Mouse (Mus musculus): ENCODE data around the gene Cdk4.
A peak's percentile ranks its signal among the peaks of the same experiment; 100 is the strongest.

Gene Cdk4

DNA sequence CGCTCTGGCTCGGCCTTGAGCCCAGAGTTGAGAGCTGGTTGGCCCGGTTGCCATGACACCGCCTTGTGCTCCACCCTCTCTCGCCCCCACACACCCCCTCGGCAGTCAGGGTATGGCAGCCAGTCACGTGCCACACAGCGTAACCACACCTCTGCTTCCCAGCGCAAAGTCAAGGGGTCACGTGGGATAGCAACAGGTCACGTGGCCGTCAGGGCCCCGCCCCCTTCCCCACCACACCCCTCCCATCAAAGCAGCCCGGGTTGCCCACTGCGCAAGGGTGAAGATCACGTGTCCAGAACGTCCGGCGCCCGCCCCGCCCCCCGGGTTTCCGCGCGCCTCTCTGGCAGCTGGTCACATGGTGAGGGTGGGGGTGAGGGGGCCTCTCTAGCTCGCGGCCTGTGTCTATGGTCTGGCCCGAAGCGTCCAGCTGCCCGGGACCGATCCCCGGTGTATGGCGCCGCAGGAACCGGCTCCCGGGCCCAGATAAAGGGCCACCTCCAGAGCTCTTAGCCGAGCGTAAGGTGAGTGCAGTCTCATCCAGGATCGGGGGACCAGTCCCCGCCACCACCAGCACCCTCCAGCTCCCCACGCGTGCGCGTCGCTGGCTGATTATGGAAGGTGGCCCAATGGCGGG, at the start of gene Cdk4:
Cdk4 (plus strand) TSS at position 296 of the 634 bp plus-strand sequence.
- DNase-seq (ENCODE audit: low spot score), result peak; percentile 100

DNA sequence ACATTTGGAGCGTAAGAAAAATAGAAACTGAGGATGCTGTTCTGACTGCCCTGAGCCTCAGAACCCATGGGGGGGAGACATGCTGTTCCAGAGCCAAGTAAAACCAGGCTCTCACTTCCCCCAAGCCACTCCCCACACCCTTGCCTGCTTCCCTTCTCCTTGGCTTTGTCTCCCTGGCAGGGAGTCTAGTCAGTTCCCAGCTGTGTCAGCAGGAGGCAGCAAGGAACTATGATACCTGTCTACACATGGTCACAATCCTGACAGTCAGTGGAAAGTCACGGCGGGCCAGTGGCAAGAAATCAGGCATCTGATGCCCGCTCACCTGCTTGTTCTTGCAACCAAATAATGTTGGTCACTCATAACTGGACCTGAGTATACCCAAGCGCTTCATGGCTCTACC, 46.8 kb upstream of the Cdk4 start:
- DNase-seq (ENCODE audit: low spot score), result no peak

DNA sequence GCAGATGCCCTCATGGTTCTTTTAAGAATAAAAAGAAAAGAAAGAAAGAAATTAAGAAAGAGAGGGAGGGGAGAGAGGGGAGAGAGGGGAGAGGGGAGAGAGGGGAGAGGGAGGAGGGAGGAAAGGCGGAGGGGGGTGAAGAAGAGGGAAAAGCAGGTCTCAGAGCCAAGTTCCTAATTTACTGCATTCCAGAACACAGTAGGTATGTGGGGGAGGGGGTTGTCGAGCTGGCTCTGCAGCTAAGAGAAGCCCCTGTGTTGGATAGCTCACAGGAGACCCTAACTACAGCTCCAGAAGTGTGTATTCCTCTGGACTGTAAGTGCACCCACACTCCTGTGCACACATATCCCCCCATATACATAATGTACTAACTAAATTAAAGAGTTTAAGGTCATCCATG, 46.3 kb upstream of the Cdk4 start:
- no peak for DNase-seq (ENCODE audit: low spot score)

DNA sequence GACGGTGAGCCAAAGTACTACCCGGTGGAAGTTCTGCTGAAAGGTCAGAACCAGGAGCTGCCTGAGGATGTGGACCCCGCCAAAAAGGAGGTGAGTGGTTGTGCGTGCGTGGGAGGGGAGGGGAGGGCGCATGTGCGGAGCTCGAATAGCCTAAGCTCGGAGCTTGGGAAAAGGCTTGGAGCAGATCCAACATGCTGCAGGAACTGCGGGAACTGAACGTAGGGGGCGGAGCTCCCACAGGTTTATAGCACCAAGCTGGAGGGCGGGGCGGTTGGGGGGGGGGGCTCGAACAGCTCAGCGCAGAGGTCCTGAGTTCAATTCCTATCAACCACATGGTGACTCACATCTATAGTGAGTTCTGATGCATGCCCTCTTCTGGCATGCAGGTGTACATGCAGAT, 44.9 kb upstream of the Cdk4 start:
- no peak for DNase-seq (ENCODE audit: low spot score)

DNA sequence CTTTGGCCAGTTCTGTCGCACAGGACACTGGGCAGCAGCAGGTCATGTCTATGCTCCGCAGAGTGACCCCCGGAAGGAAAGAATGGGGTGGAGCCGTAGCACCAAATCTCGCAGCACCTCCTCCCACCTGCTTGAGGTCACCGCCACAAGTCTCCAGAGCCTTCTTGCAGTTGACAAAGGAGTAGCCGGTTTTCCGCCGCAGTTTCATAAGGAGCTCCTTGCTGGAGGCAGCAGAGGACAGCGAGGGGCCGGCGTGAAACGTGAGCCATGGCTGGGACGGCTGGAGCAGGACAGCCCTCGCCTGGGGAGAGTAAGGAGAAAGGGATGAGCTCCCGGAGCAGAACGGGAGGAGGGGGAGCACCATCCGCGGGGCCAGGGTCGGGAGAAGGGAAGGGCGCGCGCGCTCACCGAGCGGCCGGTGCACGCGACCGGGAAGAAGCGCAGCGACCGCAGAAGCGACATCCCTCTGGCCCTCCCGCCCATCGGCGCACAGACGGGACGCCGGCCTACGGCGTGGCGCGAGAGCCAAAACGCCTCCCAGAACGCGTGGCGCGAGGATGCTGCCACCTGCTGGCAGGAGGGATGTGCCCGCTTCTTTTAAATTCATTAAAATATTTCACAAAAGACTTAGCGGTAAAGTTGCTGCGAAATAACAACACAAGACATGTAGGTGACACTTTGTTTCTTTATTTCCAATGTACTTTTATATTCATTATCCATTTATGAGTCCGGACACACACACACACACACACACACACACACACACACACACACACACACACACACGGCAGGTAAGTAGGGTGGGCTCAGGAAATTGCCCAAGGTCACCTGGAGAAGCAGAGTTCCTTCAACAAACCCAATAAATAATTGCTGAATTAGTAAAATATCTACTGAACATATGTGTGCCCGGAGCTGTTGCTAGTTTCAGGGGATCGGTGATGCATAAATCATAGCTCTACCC, 32.7 kb upstream of the Cdk4 start, which contains the start of gene Tsfm:
Tsfm (minus strand) TSS at position 505 of the 961 bp plus-strand sequence.
- DNase-seq (ENCODE audit: low spot score), result peak; percentile 85

DNA sequence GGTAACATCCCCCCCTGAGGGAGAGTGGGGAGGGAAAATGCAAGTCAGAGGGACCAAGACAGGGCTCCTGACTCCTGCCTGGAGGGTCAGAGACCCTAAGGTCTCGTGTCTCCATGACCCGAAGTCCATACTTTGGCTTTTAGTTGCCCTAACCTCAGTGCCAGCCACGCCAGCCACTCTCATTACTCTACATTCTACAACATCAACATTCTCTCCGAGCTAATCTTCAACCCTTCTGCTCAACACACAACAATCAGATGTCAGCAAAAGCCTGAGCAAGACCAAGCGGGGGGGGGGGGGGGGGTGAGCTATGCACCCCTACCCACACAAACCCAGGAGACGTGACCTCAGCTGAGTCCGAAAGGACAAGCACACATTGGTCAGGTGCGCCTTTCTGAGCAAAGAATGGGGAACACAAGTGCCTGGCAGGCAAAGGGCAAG, 30.0 kb upstream of the Cdk4 start:
- DNase-seq (ENCODE audit: low spot score), result peak; percentile 55

DNA sequence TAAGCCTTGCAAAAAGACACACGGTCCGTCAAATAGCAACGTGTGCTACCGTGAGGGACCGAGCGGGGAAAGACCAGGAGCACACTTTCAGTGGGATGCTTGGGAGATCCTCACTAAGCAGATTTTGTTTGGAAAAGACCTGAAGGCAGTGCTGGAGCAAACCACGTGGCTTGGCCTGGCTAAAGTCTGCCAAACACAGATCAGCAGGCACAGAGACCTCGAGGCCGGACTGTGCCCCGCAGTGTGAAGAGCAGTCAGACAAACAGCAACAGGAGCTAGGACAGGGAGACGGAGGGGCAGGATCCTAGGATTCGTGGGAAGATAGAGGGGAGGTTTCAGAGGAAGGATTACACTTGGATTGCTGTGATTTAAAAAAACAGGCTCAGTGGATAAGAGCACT, 27.1 kb upstream of the Cdk4 start:
- peak; percentile 45 for DNase-seq (ENCODE audit: low spot score)

DNA sequence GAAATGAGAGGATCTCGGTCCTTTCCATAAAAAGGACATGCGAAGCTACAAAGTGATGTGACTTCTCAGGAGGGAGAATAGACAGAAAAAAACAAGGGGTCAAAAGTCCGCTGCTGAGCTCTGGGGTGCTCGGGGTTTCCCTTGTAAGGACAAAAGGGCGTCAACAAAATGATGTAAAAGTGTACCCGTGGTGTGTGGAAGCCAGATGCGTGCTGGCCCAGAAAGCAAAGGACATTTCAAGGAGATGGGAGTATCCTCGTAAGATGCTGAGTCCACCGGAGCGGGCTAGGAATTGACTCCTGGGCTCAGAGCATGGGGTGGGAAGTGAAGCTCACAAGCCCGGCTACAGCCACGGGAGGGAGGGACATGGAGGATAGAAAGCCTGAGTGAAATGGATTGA, 25.7 kb upstream of the Cdk4 start:
- DNase-seq (ENCODE audit: low spot score), result no peak

DNA sequence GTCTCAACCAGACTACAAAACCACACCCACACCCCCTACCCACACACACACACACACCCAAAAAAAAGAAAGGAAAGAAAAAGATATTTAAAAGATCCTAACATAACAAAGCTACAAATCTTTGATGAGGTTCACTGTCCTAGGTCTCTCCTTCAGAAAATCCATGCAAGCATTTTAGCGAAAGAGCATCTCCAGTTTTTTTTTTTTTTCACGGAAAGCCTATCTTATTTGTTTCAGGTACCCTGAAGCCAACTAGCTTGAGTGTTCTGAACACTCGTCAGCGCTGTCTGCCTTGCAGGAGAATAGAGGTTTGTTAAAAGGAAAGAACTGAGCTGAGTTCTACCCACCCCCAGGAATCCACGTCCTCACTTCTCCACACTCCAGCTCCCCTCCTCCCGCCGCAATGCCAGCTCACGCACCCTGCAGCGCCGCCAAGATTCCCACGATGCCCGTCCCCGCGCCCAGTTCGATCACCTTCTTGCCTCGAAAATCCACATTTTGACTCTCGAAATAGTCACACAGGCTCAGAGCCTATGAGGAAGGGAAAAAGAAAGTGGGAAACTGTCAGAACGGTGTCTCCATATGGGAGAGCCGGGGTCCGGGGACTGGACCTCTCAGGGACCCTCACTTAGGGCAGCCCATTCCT, 22.6 kb upstream of the Cdk4 start:
- DNase-seq (ENCODE audit: low spot score), result no peak

DNA sequence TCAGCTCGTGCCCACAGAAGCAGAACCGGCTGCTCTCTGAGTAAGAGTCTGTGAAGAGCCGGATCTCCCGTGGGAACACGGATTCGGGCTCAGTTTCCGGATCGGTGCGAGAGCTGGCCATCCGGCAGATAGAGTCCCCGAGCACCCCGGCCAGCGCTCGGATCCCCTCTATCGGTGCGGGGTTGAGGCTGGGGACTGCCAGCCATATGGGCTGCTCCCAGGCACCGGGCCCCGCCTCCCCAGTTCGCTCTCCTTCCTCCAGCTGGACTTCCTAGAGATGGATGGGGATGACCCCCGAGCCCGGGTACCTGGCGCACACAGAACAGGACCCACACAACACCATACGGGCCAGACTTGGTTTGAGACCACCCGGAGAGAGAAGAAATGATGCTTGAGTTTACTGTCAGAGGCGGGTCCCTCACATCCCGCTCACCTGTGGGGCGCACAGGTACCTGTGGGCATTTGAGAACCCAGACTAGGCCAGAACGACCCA, 22.0 kb upstream of the Cdk4 start, which contains the start of the genes Mettl1 and Eef1akmt3:
Mettl1 (plus strand) TSS at position 141 of the 493 bp plus-strand sequence.
Eef1akmt3 (minus strand) TSS at position 240 of the 493 bp plus-strand sequence.
- DNase-seq (ENCODE audit: low spot score), result no peak

DNA sequence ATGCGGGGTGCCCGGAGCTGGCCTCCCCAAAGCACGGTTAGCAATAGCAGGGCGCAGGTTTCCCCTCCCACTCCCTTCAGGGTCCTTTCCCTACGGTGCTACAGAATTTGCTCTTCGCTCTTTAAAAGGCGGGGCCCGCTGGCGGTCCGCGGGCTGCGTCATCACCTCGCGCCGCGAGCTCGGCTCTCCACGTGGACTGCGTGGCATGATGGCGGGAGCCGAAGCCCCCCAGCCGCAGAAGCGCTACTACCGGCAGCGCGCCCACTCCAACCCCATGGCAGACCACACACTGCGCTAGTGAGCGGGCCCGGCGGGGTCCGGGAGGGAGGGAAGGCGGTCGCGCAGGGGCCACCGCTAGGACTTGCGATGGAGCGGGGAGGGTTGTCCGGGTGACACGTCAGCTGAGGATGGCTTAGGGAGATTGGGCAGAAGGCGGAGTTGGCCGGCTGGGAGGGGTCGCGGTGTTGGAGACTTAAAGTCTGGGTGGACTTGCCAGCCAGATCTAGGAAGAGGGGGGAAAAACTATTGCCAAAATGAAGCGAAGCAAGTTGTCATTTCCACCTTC, 21.5 kb upstream of the Cdk4 start:
- DNase-seq (ENCODE audit: low spot score), result peak; percentile 95

DNA sequence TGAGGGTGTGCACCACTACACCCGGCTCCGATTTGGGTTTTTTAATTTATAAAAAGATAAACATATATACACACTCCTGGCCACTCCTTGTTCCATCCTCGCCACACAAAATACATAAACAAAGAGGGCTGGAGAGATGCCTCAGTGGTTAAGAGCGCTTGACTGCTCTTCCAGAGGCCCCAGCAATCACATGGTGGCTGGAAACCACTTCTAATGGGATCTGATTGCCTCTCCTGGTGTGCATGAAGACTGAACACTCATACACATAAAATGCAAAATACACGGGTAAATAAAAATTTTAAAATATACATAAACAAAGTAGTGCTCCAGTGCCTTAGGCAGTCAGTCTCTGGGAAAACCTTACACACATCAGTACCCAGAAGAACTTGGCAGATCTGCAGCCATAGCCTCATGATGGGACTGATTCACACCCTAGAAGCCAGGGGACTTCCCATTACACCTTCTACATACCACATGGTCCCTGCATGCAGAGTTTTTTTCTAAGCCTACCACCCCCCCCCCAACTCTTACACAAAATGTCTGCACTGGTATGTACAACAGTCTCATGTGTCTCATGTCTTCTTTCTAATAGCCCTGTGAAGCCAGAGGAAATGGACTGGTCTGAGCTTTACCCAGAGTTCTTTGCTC, 20.7 kb upstream of the Cdk4 start:
- DNase-seq (ENCODE audit: low spot score), result peak; percentile 32

DNA sequence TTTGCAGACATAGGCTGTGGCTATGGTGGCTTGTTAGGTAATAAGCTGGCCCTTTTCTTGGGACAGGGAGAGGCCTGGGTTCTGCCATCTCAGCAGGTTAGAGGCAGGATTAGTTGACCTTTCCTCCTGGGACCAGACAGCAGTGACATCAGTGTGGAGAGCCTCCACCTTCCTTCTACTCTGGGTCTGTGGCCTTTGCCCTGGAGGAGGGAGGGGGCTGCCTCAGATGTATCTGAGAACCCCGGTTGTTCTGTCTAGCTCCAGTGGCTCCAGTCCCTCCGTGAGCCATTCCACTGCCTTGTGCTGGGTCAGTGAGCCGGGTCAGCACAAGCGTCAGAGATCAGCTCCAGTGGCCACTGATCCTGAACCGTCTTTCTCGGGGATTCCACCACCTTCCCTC, 20.1 kb upstream of the Cdk4 start:
- peak; percentile 87 for DNase-seq (ENCODE audit: low spot score)

DNA sequence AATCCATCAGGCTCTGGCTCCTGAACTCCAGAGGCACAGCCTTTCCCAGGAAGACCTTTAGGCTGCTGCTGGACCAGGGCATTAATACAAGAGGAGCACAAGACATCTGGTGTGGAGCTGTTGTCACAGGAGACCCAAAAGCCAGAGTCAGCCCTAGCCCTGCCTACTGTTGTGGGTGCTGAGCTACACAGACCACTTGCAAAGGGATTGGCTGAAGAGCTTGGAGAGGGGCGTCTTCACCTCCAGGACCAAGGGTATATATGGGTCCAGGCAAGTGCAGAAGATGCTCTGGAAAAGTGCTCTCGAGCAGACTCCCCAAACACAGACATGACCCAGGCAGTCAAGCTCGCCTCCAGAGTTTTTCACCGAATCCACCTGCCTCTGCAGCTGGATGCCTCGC, 15.4 kb upstream of the Cdk4 start, which contains the start of gene Cyp27b1:
Cyp27b1 (plus strand) TSS at position 297 of the 400 bp plus-strand sequence.
- no peak for DNase-seq (ENCODE audit: low spot score)

DNA sequence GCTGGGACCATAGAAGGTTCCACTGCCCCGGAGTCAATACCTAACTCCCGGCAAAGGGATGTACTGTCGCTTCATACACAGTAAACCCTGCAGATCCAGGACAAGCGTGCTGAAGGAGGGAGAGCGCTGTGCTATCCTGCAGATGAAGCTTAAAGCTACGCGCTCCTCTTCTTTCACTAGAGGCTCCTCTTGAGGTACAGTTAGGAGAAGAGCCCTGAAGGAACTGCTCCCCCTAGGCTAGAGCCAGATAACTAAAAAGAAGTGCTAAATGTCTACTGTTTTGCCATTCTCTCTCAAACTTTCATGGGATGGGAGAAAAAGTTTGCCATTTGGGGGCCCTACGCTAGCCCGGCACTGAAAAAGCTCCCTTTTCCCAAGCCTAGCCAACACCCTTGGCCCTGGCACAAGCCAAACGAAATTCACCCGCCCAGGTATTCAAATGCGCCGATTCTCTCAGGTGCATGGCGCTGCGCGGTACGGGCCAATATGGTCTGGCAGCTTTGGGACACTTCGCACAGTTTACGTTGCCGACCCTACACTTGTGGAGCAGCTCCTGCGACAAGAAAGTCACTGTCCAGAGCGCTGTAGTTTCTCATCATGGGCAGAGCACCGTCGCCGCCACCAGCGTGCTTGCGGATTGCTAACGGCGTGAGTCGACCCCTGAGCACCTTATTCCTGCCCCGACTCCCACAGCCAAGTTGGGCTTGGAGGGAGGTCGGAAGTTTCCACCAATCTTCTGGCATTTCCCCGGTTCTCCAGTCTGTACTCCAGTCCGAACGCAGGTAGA, 14.5 kb upstream of the Cdk4 start:
- DNase-seq (ENCODE audit: low spot score), result no peak

DNA sequence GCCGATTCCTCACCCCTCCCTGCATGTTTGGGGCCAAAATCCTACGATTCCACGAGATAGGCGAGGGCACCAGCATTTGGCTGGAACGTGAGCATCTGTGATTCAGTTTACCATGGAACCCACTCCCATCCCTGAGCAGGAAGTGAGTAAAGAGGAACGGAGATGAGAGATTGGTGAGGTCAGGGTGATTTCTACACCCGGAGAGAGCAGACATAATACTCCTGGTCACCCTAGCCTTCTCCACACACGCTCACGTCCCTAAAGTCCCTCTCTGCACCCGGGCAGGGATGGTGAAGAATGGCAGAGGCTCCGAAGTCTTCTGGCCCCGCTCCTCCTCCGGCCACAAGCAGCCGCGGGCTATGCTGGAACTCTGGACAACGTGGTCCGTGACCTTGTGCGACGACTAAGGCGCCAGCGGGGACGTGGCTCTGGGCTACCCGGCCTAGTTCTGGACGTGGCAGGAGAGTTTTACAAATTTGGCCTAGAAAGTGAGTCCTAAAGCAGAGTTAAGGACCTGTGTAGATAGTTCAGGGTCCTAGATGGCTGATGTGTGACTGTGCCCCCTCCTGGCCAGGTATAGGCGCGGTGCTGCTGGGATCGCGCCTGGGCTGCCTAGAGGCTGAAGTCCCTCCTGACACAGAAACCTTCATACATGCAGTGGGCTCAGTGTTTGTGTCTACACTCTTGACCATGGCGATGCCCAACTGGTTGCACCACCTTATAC, 13.8 kb upstream of the Cdk4 start:
- DNase-seq (ENCODE audit: low spot score), result no peak

DNA sequence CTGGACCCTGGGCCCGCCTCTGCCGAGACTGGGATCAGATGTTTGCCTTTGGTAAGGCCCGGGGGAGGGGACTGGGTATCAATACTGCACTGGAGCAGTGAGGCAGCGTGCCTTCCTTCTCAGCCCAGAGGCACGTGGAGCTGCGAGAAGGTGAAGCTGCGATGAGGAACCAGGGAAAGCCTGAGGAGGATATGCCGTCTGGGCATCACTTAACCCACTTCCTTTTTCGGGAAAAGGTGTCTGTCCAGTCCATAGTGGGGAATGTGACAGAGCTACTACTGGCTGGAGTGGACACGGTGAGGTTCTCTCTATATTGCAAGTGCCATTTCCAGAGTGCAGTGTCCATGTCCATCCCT, 13.2 kb upstream of the Cdk4 start:
- DNase-seq (ENCODE audit: low spot score), result no peak

DNA sequence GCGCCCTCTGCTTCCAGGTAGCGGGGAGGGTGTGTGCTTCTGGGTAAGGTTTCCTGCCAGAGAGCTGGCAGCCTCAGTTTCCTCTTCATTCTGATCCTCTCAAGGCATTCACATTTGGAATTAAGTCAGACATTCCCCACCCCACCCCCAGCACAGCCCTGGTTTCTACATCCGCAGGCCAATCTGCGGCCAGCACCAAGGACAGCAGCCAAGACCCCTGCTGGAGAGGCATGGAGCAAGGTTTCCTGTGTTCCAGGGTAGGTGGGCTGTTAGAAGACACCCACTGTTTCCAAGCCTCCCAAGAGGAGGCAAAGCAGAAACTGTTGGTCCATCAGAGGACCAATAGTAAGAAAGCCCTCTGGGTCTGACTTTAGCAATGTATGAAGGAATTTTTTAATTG, 8.7 kb upstream of the Cdk4 start:
- no peak for DNase-seq (ENCODE audit: low spot score)

DNA sequence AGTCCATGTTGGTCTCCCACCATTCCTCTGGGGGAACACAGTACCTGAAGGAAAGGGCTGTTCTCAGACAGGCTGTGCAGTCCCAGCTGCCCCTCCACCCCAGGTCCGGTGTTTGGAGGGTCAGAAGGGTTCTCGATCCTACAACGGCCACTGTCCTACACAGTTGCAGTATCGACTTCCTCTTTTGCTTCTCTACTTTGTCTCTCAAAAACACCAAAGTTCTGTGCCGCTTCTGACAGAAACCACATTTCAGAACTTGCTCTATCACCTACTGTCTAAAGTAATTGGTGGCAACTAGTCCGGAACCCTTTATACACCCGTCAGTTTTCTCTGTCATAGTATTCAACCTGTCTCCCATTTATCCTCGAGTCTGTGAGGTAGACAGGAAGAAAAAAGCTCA, 7.9 kb upstream of the Cdk4 start:
- DNase-seq (ENCODE audit: low spot score), result no peak

DNA sequence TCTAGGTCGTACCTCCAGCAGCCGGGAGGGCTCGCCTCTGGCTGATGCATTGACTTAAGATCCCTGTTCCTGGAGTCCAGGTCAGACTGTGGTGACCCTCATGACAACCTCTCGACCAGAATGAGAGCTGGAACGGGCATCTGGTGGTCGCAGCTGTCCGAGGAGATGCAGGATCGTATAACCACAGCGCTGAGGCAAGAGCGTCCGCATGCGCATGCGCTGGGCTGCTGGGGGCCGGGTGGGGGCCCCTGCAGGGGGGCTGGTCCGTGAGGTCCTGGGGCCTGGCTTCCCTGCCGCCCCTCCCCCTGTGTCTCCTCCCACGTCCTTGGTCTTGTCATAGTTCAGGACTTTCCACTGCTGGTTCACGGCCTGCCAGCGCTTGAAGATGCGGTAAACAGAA, 6.8 kb upstream of the Cdk4 start:
- no peak for DNase-seq (ENCODE audit: low spot score)

All from yolk sac, embryonic 10.5 days (tissue).